Mouse (Mus musculus) cerebellum, postnatal 10 days (tissue): ENCODE measurements around the gene Rpl19.

Source experiments
- DNase-seq, 2 experiments: peaks; one replicate each; pipeline ENCODE4 v3.0.0; 2021; ENCODE audit warnings: mixed read lengths in 2 of 2

The Rpl19 gene

DNA sequence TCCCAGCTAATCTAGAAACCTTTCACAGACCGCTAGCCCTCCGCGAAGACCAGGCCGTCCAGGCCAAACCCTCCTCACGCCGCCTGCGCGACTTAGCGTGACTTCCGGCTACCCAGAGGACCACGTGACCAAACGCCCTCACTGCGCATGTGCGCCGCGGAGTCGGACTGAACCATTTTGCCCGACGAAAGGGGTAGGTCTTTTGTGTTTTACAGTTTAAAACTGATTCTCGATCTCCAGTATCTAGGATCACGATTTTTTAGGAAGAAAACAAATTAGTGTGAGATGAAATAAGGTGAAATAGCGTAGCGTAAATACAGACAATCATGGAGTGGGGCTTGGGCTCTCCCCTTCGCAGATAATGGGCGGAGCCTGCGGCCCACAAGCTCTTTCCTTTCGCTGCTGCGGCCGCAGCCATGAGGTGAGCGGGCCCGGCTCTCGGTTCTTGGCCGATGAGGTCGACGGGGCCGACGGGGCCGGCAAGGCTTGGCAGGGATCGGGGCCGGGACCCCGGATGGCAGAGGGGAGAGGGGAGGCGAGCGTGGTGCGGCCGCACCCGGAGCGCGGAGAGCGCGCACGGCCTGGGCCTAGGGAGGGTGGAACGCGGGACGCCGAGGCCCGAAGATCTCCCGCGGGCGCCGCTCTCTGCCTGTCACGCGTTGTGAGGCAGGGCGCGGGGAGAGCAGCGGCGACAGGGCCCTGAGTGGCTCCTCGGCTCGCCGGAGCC, at the start of gene Rpl19:
TSS of gene Rpl19 (plus strand) at position 141 of the 727 bp plus-strand sequence.
- peak; percentile 97 to 98 for DNase-seq

DNA sequence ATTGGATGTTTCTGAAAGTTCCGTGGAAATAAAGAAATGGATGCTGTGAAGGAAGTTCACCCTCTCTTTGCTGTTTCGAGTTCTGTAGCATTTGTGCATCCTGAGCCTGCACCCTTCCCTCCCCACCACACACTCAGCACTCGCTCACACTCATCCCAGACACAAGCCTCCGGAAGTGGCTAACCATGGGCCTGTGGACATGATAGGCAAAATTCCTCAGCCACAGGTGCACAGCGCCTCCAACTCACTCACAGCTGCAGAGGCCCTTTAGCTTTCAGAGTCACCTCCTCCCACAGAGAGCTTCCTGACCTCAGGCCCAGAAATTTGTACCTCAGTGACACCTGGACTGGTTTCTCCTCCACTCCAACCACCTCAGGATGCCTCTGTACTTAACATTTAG, 48.7 kb upstream of the Rpl19 start:
- no peak for DNase-seq

DNA sequence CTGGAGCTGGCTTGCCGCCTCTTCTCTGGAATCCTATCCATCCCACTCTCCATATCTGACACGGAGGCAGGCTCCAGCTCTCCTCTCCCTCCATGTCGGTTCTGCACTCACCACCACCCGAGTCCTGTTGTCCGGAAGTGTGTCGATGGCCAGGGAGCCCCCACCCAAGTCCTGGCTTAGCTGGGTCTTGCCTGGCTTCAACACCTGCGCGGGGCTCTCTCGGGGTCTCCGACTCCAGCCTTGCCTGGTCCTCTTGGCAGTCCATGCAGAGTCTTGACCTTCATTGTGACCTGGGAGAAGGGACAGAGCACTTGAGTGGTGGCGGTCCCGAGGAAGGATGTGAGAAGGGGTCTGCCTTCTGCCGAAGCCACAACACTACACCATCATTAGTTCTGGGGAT, 48.1 kb upstream of the Rpl19 start:
- no peak for DNase-seq

DNA sequence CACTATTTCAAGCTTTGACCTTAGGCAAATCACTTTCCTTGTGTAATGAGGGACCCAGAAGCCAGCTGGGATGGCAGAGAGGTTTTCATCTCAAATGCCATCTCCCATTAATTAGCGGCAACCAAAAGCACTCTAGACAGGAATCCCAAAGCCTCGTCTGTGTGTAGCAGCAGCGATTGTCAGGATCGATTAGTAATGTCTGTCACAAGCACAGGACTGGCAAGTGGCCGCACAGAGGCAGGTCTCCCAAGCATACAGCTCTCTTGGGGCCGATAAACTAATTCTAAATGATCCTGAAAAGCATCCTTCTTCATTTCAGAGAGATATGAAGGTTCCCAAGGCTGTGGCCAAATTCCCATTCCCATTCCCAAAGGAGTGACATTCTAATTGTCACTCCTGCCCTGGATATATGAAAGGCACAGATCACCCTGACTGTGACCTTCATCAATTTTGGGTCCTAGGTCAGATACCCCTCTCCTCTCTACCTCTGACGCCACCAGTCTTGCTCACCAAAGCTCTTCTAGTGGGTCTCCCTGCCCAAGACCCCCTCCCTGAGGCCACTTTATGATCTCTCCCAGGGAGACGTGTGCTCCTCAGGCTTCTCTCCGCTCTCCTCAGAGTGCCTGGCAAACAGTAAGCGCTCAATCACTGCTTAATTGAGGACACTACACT, 46.5 kb upstream of the Rpl19 start:
- DNase-seq: no peak

DNA sequence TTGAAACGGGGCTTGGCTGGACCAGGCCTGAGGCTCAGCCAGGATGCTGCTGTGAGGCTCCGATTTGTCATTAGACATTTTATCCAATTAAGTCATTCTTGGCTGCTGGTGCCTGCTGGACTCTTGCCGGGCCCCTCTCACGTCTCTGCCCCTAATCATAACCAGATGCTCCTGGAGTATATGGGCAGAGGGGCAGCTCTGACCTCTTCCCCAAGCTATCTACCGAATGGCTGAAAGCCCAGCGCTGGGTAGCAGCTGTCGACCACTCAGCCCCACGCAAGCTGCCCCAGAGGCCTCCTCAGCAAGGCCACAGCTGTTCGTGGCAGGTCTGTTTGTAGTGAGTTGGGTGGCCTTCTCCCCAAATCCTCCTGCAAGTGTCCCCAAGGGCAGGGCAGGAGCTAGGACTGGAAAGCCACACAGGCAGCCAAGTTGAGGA, 46.0 kb upstream of the Rpl19 start:
- DNase-seq: peak; percentile 87 to 91

DNA sequence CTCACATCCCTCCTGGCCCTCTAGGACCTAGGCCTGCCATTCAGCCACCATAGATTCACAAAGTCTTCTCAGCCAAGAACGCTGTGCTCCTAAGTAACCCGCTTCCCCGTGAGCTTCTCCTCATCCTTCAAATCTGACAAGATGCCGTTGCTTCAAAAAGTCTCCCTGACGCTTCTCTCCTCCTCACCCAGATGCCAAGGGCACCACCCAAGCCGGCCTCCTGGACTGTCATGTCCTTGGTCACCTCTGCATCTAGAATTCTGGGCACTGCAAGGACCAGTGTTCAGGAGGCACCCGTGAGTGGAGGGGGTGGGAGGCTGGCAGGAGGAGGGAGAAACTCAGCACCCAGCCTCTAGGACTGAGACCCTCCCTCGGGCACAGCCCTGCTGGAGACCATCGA, 43.8 kb upstream of the Rpl19 start:
- no peak for DNase-seq

DNA sequence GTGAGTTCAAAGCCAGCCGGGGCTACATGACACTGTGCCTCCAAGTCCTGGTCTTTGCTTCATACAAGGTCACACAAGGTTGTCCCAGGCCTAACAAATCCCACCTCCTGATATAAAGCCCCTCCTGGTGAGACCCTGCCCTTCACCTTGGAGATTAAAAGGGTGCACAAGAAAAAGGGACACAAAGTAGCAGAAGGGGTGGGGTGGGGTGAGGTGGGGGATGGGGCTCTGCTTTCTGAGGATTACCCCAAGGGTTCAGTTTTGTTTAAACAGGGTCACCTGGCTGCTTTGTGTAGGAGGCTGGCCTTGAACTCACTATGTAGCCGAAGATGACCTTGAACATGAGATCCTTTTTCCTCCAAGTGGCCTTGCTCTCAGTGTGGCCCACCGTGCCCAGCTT, 43.0 kb upstream of the Rpl19 start:
- DNase-seq: no peak

DNA sequence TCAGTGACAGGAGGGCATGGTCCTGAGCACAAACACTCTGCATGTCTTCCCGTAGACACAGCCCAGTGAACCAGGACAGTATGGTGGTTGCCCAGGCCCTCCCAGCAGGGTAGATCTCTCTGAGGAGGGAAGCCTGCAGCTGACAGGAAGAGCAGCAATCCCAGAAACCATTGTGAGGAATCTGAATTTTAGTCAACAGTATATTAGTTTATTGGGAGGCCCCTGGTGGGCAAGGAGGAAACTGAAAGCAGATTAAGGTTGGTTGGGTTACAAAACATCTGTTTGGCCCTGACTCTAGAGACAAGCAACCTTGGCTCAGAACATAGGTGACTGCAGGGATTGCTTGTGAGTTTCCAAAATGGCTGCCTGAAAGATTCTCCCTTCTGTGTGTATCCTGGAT, 42.5 kb upstream of the Rpl19 start:
- DNase-seq: no peak

DNA sequence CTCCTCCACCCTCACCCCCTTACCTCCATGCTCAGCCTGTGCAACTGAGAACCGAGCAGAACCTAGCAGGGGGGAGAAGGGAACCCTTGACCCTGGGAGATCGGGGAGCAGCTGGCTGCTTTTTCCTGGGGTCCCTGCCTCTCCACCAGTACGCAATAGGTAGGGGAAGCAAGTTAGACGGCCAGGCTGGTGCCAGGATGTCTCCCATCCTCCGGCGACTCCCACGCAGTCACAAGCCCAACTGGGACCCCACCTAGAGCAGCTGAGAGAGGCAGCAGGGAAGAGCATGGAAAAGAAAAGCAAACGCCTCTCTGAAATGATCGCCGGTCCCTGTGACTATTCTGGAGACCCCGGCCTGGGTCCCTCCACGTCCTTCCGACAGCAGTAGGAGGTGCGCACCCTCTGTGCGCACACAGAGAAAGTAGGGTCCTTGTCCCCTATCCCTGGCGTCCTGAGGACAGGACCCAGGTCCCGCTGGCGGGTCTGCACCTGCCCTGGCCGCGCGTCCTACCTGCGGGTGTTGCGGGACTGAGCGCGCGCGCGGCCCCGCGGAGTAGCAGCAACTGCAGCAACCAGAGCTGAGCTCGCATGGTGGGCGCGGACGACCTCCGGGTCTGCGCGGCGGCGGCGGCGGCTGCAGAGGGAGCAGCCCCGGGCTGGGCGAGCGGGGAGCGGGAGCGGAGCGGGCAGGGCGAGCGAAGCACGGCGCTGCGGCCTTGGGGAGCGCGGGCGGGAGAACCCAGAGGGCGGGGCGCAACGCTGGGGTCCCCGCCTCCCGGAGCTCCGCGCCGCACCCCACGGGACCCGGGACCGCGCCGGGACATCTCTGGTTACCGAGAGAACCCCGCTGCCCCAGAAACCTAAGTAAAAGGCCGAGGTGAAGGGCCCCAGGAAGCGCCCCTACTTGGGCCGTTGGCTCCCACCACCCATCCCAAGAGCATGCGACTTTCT, 40.5 kb upstream of the Rpl19 start, which contains the start of gene Plxdc1:
TSS of gene Plxdc1 (minus strand) at position 718 of the 951 bp plus-strand sequence.
- peak; percentile 24 to 27 for DNase-seq

DNA sequence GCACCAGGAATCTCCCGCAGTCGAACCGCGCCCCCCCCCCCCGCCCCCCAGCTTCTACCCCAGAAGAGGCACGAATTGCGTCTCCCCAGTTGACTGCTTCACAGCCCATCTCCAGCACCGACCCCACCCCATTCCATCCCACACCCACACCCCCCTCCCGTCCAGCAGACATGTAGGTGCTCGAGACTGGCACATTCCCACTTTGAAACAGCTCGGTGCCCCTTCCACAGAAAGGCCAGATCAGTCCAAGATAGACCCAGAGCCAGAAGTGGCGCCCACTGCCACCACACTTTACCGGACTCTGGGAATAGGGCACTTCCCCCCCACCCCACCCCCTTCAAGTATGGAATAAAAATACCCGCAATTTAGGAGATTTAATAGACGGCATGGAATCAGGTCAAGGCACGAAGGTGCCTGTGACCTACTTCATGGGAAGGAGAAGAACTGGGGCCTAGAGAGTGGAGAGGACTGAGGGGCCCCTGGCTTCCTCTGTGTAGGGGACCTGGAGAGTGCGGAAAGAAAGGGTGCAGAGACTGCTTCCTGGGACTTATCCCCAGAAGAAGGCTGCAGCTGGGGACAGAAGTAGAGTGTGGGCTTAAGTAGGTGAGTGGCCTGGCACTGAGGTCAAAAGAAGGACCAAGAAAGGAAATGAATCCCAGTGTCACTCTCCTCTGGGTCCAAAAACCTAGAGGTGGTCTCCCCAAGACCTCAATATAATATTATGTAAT, 39.6 kb upstream of the Rpl19 start:
- no peak for DNase-seq

DNA sequence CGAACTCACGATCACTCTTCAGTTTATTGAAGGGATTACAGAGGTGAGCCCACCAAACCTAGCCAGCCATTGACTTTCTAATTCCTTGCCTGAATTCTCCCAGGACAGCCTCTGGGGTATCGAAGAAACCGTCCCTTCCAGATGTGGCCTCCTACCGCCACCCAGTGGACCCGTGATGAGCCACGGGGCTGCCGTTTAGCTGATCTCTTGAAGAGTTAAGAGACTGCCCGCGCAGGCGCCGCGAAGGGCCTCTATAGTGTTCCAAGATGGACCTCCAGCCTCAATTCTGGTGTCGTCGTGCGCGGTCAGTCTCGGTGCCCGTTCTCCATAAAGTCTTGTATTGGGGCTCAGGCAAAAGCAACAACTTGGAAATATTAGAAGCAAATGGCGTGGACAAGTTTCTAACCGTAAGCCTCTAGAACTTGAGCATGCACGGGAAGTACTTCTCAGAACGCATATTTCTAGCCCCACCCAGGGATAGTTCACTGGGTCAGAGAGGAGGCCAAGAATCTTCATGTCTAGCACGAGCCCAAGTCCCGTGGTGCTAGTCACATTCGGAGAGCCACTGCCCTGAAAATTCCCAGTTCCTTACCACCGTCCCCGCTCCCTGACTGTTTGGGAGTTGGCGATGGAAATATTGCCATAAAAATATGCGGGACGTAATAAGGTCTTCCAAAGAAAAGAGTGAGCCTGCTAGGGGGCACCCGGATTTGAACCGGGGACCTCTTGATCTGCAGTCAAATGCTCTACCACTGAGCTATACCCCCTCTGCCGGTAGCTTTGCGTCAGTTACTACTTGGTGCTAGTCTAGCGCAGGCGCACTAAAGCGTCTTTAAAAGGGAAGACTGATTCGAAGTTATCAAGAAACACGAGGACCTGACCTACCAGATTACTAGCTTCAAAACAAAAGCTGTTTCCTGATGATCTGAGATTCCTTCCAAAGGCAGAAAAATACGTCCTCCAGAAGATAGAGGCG, 38.7 kb upstream of the Rpl19 start:
- peak; percentile 95 to 97 for DNase-seq

DNA sequence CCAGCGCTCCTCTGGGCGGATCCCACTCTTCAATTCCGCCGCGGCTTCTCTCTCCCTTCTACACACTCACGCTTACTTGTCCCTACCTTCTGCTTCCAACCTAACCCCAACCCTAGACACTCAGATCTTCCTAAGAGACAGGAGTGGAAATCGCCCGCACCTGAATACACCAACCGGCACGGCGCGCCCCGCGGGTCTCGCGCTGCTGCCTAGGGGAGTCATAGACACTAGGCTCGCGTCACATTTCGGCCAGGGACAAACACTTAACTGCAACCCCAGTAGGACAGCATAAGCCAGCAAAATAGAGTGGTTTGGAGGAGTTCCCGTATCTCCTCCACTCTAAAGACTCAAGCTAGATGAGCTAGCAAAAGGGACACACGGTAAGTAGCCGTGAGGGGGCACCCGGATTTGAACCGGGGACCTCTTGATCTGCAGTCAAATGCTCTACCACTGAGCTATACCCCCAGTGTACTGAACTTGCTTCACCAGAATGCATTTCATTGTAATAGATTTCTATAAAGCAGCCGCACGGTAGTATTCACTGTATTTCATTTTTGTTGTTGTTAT, 37.9 kb upstream of the Rpl19 start:
- DNase-seq: peak; percentile 92 to 93

DNA sequence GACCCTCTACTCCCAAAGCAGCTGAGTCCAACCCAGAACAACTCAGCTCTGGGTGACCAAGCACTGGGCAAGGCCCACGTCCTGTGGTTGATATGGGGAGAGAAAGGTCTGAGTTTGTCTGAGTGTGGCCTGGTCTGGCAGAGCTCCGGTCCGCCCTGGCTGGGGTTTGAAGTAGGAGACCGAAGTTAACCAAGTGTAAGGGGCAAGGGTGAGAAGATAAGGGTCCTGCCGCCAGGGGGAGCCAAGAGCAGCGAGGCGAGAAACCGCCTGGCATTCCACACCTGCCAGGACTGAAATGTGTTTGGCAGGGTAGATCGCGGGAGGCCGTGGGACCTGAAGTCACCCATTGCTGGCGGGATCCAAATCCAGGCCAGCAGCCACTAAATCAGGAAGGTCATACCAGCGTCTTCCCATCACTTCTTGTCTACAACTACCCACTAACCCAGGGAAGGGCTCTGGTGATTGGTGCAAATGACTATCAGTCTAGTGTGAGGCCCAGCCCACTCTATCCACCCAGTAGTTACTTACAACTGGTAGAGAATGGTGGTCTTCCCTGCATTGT, 31.9 kb upstream of the Rpl19 start:
- DNase-seq: peak; percentile 85 to 87

DNA sequence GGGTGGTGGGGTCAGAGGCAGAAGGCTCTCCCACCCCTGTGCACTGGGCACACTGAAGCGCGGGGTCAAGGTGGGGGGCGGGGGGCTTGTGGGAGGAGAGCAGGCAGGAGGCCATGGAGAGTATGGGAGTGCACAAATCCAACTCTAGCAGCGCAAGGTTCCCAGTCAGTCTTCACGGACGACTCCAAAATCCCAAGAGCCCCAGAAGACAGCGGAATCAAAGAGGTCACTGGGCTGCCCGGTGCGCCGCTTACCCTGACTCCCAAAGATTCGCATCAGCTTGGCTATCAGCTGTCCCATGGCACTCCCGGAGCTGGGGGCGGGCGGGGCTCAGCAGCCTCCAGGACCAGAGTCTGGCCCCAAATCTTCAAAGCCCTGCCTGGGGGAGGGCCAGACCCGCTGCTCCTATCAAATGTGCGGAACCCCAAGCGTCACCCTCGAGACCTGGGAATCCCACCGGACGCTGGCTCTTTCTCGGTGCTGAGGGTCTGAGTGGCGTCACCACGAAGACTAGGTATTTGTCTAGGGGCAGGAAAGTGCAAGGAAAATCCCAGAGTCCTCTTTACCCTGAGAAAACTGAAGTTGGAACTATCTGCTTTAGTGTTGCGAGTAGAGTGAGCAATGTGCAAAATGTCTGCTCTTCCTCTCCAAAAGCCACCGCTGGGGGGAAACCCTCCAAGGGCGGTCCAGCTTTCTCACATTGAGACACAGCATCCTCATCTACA, 30.8 kb upstream of the Rpl19 start, which contains the start of gene Arl5c:
TSS of gene Arl5c (minus strand) at position 618 of the 725 bp plus-strand sequence.
- peak; percentile 47 to 50 for DNase-seq

DNA sequence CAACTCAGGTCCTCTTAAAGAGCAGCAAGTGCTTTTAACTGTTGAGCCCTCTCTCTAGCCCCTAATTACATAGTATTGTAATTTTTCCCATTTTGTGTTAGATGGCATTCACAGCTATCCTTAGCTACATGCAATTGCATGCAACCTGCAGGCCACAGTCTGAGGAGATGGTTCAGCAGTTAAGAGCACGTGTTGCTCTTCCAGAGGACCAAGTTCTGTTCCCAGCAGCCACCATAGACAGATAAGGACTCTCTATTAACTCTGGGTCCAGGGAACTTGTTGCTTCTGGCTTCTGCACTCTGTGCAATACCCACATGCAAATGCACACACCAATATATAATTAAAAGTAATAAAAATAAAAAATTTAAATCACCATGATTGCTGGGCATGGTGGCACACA, 29.8 kb upstream of the Rpl19 start:
- no peak for DNase-seq

DNA sequence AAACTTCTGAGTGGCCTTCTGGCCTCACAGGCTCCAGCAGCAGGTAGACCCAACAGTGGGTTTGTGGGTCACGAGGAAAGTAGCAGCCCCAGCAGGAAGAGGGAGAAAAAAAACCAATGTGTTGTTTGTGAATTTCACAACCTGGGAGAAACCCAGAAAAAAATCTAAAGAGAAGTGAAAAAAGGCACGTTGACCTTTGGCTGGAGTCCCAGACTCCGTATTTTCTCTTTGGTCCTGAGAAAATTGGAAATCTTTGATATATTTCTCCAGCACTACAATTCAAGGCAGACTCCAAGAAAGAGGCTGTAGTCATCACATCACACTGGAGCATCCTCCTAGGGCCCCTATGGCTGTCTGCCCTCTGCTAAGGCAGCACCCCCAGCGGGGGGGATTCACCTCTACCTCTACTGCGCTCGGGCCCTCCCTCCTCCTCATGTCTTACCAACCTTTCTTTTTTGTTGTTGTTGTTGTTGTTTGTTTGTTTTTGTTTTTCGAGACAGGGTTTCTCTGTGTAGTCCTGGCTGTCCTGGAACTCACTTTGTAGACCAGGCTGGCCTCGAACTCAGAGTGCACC, 29.0 kb upstream of the Rpl19 start:
- no peak for DNase-seq

DNA sequence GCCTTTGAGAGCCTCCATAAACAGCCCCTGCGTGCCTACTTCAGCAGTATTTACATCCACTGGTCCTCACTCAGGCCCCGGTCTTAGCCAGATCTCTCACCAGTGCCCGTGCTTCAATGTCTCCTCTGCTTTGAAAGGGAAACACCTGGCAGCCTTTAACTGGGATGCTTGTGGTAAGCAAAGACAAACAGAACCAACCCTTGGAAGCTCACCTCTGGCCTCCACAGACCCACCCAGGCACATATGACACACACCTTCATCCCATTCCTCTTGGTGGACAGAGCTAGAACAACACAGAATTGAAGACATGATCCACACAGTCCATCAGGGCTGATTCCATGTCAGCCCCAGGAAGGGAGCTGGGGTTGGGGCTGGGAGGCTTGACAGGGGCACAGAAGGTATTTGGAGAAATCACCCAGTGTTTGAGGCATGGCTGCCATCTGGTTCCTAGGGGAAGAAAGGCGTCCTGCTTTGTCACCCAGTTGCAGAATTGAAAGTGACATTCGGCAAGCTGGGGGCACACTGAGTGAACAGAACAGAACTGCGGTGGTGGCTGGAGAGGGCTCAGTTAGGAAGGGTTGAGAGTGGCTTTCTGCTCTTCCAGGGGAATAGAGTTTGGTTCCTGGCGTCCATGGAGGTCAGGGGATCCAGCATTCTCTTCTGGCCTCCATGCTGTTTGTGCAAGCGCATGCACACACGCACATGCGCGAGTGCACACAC, 28.3 kb upstream of the Rpl19 start:
- no peak for DNase-seq

DNA sequence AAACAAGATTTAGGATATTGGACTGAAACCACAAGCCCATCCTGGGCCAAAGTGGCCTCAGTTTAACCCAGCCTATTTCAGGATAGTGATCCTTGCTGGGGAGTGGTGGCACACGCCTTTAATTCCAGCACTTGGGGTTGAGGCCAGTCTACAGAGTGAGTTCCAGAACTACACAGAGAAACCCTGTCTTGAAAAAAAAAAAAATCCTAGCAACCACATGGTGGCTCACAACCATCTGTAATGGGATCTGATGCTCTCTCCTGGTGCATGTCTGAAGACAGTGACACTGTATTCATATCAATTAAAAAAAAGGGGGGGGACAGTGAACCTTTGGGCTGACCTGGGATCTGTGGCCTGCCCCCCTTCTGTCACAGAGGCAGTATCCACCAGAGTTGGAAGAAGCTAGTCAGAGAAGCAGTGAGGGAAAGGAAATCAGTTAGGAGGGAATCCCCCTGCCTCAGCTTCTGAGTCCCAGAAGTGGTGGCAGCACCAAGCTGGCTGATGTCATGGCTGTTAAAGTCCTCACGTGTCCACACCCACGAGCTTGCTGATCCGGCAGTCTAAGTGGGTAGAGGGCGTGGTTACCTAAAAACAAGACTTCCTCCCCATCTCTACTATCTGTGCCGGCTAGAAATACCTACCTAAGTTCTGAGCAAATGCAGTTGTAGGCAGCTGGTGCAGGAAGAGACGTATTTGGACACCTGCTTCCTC, 27.5 kb upstream of the Rpl19 start:
- no peak for DNase-seq
